Mouse (Mus musculus) stomach, postnatal 0 days (tissue): ENCODE measurements around the gene Hebp1.

ENCODE experiments used
- CTCF ChIP-seq: IDR thresholded peaks from 2 replicates; pipeline ENCODE4 v1.5.1; 2016; ENCODE audit warnings: antibody characterized with exemption, low read depth, mild to moderate bottlenecking, moderate library complexity
- EP300 ChIP-seq: optimal IDR thresholded peaks from 2 replicates; pipeline ENCODE3; 2016; ENCODE audit warnings: antibody characterized with exemption

- TF ChIP-seq CTCF (no peak), EP300 (no peak)
Measured at GRCm38 (mm10) chr6:135211169-135211568, 13.3 kb upstream of the Hebp1 start.
